Mouse (Mus musculus) liver, embryonic 14.5 days (tissue): ENCODE results near the gene Slk.

Source experiments
- CTCF ChIP-seq: IDR thresholded peaks from 2 replicates; pipeline ENCODE4 v1.5.1; 2016; ENCODE audit warnings: antibody characterized with exemption, low read depth, control low read depth
- EP300 ChIP-seq: IDR thresholded peaks from 2 replicates; pipeline ENCODE4 v1.6.1; 2016; ENCODE audit warnings: antibody characterized with exemption, low read depth

DNA sequence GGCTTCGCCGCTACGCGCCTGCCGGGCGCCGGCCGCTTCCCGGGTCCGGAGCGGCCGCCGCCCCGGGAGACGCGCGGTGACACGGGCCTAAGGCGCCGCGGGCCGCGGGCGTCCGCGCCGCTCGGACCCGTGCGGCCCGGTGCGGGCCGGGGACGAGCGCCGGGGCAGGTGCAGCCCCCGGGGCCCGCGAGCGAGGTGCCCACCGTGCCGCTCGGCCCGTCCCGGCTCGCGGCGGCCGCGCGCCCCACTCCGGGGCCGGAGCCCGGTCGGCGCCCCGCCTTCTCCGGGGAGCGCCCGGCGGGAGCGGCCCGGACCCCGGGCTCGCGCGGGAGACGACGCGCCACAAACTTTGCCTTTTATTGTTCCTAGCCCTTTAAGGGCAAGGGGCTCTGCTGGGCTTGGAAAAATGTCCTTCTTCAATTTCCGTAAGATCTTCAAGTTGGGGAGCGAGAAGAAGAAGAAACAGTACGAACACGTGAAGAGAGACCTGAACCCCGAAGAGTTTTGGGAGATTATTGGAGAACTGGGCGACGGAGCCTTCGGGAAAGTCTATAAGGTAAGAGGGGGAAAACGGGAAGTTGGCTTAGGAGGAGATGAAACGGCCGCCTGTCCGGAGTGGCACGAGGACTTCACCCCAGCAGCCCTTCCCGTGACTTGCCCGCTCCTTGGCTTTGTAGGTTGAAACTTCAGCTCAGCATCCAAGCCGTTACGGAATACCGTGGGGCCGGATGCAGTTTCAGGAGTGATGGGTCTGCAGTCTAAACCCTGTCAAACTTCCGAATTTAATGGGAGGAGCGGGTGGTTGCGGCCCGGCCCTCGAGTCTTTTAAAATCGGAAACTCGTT lies 532 bp downstream of the Slk start:
- TF ChIP-seq CTCF, result no peak
- no peak for TF ChIP-seq EP300
